Mouse (Mus musculus) brain, embryonic 14.5 days (tissue): ENCODE measurements around the gene Snrk. TPM values are rescaled to one million over a fixed set of nuclear protein-coding genes. Genes with fewer than 3 reads are reported as not detected.

Source experiments
- DNase-seq: peaks from one replicate; pipeline ENCODE4 v3.0.0-alpha.2; 2011; ENCODE audit warnings: low read depth
- CTCF ChIP-seq: fragments of 200-500 bp; IDR thresholded peaks from 2 replicates; pipeline ENCODE4 v1.5.1; 2012; ENCODE audit warnings: inconsistent platforms, mild to moderate bottlenecking, moderate library complexity, borderline replicate concordance; ENCODE audit not compliant: insufficient read depth, insufficient read length; ENCODE audit errors: extremely low read depth
- POLR2A ChIP-seq: fragments of 200-500 bp; IDR thresholded peaks from 2 replicates; pipeline ENCODE4 v1.6.1; 2012; ENCODE audit warnings: mild to moderate bottlenecking, inconsistent platforms, borderline replicate concordance; ENCODE audit not compliant: poor library complexity, insufficient read depth, insufficient read length, severe bottlenecking; ENCODE audit errors: extremely low read depth
- polyA plus RNA-seq: library from polyadenylated mRNA; depleted of rRNA; stranded (reverse); fragments of >200 nt; gene quantifications from 2 replicates; pipeline ENCODE4 v1.2.3, GENCODE M21; 2012

Snrk gene
- polyA plus RNA-seq, 1 experiment, result 80.6 TPM

DNA sequence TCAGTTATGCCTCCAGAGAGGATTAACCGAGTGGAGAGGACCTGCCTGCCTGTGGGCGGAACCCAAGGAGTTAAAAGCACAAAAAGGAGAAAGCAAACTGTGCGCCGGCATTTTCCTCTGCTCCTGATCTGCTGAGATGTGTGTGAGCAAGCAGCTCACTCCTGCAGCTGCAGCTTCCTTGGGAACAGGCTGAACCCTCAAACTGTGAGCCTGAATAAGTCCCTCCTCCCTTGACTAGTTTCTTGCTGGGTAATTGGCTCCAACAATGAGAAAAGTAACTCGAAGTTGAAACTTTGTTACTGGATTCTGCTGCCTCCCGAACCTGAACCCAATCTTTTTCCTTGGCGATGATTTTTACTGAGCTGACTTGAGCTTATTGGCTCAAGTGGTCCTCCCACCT is 25.9 kb upstream of the Snrk start:
- no peak for DNase-seq
- TF ChIP-seq POLR2A, result no peak
- TF ChIP-seq CTCF, result no peak

DNA sequence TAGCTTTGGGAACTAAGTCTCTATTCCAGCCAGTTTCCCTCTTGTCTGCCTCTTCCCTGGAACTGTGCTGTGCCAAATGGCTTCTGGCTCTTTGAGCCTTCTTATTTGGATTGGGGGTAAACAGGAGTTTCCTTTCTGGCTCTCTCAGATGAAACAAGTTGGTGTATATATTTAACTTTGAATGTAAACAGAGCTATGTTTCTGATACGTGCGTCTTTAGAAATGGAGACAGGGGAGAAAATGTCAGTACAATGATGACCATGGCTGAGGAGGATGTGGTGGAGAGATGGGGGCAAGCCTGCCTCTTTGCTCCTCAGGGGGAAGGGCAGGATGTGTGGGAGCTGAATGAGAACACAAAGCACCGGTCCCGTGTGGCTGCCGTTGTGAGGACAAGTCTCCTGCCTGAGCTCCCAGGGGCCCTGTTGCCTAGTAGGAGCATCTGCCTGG is 25.3 kb upstream of the Snrk start:
- no peak for TF ChIP-seq CTCF
- no peak for TF ChIP-seq POLR2A

DNA sequence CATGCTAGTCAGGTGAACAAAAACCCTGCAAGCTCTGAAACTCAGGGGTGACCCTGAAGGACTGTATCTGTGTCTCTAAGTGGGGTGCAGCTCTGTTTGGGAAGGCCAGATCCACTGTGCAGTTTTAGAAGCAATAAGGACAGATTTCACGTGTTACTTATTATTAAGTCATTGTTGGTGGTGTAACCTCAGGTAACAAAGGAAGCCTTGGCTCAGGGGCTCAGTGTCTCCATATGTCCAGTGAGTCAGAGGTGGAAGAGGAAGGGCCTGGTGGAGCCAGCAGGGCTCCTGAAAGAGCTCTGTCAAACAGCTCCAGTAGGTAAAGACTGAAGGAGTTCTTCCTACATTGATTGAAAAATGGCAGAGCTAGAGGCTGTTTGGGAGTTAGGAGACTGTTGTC is 22.9 kb upstream of the Snrk start:
- DNase-seq, result no peak
- TF ChIP-seq POLR2A (no peak), CTCF (no peak)

More for the DNA sequence above, 25.3 kb upstream of the Snrk start:
- DNase-seq, result no peak

DNA sequence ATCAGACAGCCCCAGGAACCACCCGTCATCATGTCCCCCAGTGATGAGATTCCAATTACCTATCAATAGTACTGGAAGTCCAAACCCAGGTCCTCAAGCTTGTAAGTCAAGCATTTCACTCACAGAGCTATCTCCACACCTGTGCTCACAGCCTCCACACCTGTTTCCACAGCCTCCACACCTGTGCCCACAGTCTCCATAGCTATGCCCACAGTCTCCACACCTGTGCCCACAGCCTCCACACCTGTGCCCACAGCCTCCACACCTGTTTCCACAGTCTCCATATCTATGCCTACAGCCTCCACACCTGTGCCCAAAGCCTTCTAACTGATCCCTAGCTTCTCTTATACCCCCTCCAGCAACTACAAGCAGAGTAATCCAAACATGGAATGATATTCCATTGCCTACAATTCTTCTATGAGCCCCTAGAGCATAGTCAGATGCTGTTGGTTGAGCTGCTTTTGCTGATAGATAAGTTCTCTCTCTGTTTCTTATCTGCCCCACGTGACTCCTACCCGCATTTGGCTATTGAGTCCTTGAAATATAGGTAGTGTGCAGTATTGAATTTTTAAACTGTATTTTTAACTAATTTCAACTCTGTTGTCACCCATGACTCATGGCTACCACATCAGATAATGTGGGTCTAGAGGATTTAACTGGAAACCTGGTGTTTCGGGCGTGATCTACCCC is 20.1 kb upstream of the Snrk start:
- TF ChIP-seq POLR2A, result no peak
- TF ChIP-seq CTCF, result no peak
- DNase-seq, result no peak

DNA sequence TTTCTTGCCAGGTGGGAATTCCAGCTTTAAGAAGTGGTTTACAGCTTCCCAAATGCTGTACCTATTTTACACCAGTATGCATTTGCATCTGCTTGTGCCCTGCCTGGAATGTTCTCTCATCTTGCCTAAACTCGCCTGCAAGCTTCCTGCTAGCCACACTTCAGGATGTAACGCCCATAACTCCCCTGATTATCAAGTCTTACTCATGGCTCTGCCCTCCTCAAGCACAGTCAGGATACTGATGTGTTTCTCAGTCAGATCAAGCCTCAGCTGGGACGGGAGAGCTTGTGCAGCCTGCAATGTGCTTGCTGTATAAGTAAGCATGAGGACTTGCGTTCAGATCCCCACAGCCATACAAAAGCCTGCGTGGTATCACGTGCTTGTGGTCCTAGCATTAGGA is 19.5 kb upstream of the Snrk start:
- no peak for TF ChIP-seq POLR2A
- no peak for TF ChIP-seq CTCF
- DNase-seq, result no peak

DNA sequence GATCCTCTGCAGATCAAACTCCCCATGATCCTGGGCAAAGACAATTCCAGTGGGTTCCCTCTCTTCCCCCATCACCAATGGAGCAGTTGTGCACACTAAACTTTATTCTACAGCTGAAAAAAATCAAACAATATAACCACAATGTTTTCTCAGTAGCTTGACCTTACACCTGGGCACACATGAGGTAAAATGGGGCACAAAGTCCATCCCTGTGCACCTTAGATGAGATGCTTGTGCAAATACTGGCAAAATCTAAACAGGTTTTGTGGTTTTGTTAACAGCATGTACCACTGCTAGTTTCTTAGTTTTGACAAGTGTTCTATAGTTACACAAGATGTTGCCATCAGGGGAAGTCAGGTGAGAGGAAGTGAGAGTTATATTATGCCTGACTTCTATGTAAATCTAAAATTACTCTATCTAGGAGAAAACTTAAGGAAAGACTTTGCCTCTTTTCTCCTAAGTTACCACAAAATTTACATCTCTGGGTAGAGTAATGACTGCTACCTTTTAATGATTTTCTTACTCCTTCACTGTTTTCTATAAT is 16.4 kb upstream of the Snrk start:
- TF ChIP-seq CTCF, result no peak
- no peak for DNase-seq

DNA sequence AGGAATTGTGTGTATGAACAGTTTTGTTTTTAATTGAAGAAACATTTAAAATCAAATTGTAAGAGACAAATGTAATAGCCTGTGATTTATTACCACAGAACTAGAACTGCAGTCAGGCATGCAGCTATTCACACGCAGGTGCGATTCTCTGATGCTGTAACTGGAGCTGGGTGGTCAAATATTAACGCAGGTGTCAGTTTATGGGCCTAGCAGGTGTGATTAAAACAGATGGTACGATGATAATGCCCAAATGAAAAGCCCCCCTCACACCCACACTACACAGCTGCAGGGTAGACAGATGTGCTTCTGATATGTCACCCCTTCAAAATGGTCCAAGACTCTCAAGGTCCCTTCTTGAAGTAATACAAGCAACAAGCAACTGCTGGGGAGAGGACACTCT is 15.9 kb upstream of the Snrk start:
- no peak for TF ChIP-seq CTCF
- no peak for TF ChIP-seq POLR2A
- DNase-seq, result no peak

DNA sequence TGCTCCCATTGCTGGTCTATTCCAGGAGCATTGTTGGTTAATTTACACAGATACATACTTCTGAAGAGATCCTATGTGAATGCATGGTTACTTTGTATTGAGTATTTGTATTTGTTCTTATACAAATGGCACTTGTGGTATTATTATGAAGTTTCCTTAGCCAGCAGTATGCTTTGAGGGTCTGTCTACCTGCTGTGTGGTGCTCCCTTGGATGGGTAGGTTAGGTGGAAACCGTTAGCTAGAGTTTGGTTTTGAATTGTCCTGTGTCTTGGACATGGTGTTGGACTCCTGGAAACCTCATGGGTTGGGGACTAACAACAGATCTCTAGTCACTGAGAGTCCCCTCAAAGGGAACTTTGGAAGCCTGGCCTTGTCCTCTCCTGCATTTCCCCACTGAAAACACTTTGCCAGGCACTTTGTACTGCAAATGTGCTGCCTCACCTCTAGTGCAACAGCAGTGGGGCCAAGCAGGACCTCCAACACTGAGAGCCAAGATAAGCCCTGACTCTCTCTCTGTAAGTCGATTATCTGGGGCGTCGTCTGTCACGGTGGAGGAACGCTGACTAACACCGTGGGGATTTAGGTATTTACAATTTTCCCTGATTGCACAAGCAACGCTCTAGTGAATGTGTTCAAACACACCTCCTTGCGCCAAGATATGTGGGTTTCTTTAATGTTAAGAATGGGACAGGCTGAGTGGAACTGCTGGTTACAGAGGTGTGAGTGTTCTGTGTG is 13.3 kb upstream of the Snrk start:
- no peak for TF ChIP-seq POLR2A
- no peak for TF ChIP-seq CTCF
- DNase-seq, result no peak

DNA sequence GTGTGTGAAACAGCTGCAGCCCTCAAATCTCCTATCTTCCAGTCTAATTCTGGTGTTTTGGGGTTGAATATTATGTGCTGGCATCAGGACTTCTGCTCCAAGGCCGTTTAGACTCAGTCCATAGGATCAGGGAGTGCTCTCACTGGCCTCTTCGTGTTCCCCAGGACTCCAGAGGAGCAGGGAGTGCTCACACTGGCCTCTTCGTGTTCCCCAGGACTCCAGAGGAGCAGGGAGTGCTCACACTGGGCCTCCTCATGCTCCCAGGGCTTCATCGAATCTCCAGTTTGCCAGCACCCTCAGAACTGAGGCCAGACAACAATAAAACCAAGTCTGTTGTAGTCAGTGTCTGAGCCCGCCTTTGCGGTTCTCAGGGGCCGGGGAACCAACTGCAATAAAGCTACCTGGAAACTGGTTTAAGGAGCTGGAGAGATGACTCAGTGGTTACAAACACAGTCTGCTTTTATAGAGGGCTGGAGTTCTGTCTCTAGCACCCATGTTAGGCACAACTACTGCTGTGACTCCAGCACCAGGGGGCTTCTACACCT is 12.7 kb upstream of the Snrk start:
- DNase-seq, result no peak
- TF ChIP-seq CTCF, result no peak
- no peak for TF ChIP-seq POLR2A

DNA sequence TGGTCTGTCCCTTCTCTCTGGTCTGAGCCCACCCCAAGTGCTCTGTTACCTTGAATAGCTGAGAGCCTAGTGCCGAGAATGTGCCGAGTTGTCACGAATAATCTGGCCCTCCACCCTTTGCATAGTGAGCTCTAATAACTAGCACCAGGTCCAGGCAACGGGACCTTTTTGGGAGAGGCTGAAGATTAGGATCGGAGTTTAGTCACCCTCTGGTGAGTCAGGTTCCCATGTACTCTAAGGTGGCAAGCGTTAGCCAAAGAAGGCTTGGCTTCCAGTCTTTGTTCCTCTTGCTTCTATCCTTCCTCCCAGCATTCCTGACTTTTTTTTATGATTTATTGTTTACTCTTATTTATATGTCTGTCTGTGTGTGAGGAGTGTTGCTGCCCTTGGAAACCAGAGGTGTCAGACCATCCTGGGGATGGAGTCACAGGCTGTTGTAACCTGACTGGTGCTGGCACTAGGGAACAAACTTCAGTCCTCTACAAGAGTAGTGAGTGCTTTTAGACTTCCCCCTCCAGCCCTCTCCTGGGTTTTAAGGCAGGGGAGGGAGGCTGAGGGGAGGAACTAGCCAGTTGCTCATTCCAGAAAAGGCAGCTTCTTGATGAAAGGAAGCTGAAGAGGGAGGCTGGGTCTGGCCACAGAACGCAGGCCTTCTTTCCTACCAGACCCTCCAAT is 9.2 kb upstream of the Snrk start:
- no peak for DNase-seq
- TF ChIP-seq POLR2A (no peak), CTCF (no peak)

DNA sequence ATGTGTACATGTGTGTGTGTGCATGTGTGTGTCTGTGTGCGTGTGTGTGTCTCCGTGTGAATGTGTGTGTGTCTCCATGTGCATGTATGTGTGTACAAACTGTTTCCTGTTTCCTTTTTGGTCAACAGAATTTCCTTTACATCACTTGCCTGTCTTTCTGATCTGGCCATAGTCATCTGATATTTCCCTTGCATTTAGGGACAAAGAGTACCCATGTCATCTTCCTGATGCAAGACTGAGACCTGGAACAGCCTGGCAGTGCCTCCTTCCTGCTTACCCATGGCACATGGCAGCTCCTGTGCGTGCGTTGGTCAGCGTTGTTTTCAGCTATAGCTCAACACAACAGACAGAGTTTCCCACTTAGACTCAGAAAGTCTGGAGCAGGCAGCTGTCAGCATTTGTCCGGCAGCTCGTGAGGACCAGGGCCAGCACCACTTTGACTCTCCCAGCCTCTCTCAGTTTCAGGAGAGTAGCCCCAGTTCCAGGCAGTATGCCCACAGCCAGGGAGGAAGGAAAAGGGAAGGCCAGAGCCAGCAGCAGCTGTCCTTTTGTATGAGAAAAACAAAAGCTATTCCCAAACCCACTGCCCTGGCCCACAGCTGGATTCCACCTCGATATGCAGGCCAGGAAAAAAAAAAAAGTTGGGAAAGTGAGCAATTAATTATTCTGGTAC is 7.4 kb upstream of the Snrk start:
- DNase-seq, result peak; percentile 25

DNA sequence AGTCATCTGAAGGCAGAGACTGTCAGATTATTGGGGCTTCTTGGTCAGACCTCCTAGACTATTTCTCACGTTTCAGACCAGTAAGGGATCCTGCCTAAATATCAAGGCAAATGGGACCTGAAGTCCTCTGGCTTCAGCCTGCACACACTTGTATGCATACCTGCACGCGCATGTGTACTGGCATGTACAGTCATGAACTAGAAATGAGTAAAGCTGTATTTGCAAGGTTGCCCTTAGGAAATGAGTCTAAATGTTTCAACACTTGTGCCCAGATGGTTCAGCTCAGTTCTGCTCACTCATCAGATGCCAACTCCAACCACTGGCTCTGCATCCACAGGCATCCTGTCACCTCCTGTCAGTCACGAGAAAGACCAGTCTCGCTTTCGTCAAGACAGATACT is 6.6 kb upstream of the Snrk start:
- DNase-seq, result no peak
- TF ChIP-seq POLR2A, result no peak
- no peak for TF ChIP-seq CTCF

More for the DNA sequence above, 7.4 kb upstream of the Snrk start:
- TF ChIP-seq POLR2A, result no peak
- TF ChIP-seq CTCF, result no peak
